Mouse (Mus musculus): ENCODE measurements around the gene Scaf4.

The Scaf4 gene

DNA sequence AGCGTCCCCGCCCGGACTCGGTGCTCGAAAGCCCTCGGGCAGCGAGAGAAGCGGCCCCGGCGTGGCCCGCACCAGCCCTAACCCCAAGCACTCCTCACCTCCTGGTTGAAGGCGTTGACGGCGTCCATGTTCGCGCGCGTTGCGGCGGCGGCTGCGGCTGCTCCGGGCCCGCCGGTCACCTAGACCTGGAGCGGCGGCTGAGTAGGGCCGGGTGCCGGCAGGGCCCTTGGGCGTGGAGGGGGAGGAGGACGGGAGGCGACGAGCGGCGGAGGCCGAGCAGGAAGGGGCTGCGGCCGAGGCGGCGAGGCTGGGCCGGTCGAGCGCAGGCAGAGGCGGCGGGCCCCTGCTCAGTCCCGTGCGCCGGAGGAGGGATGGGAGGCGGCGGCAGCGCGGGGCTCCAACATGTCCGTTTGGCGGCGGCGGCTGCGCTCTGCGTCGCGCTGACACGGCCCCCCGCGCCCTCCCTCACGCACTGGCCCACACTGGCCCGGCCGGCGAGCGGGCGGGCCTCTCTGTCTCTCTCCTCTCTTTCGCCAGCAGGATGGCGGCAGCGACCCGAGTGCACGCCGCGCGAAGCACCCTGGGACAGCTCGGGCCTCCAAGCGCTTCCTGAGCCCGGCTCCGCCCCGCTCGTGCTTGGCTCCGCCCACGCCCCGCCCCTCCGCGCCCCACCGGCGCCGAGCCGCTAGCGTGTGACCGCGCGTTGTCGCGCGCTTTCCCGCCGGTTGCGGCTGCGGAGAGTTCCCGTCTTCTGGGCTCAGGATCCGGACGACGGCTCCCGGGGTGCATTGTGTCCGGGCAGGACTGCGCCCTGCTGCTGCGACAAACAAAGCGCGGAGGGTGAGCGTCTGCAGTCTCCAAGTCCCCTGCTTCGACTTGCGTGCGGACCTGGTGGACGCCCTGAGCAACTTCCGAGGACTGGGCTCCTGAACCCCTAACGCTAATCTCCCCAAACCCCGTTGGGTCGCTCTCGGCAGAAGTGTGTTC, at the start of gene Scaf4:
TSS of gene Scaf4 (minus strand) at position 599 of the 987 bp plus-strand sequence.
- DNase-seq = peak; percentile 90 to 98

DNA sequence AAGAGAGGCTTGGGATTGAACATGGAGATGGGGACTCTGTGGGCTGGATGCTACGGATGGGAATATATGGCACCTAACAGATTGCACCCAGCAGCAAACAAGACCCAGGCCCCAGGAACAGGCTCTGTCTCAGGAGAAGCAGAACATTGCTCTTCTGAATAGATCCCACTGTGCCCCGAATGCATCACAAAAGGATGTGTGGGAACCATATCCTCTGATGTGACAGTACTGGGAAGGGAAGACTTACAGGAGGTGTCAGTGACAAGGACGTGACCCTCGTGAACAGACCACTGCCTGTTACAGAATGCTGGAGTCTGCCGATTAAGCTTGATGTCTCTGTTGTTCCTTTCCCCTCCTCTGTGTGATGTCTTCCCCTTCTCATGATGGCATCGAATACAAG, 48.2 kb upstream of the Scaf4 start:
- DNase-seq = no peak

DNA sequence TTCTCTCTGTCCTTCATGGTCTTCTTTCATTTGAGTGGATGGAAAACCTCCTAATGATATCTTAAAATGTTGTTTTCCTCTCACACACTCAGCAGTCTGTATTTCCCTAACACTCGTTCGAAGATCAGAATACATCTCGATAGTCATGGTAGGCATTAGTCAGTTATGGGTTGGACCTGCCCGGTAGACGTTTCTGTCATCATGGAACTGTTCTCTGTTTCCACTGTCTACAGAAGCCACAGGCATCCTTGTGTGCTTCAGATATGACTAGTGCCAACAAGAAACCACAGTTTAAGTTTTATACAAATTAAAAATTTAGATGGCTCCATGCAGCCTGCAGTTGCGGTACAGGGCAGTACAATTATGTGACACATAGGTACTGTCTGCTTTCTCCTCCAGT, 46.7 kb upstream of the Scaf4 start:
- no peak for DNase-seq

DNA sequence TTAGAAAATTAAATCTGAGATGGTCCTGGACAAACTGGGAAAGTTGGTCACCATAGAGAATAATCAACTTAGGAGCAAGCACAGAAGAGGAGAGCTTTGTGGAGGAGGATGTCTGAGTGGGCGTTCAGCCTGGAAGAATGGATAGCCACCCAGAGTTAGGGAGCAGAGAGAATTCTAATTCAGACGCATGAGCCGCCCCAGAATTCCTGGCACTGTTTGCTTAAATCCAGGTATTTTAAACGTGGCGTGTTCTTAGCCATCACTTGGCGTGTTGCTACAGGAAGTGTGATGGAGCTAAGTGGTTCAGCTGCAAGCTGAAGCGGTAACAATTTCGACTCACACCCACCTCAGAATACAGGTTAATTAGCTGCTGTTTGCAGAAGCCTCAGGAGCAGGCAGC, 45.2 kb upstream of the Scaf4 start:
- DNase-seq = no peak

DNA sequence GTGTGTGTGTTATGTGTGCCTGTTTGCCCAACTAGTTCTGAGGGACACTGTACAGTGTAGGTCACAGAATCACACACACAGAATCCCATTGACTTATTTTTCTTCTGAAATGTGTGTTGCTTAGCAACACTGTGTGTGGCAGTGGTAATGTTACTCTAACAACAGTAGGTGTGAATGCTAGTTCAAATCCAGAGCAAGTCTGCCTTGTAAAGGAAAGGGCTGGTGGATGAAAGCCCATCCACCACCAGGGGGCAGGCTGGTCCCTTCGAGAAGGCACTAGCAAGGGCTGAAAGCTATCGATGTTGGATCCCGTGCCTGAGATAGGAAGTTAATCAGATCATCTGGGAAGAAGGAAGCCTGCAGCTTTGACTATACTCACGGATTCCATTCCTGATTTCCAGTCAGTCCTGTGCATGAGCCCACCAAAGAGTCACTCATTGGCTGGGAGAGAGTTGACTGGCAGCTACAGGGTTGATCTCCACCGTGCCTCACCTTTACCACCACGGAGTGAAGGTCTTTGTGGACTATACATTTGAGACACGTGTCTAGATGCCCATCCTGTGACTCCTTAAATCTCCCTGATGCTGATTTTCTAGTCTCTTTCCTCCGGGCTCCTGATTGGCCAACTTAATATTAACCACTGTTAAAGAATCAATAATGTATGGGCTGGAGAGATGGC, 38.7 kb upstream of the Scaf4 start:
- peak; percentile 51 to 85 for DNase-seq

DNA sequence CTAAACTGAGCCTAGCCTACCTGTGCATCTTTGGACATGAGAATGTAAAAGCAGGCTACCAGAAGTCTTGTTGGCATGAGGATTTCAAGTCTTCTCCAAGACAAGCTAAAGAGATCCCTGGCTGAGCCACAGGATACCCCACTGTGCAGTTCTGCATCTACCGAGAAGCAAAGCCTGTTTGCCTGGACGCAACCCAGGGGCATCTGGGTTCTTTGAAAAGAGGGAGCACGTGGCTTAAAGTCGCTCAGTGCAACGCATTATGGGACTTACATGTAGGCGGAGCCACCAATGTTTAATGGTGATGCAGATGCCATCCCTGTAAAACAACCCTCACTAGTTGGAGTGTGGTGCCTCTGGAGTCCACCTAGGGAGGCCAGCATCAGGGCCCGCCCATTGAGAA, 35.0 kb upstream of the Scaf4 start:
- no peak for DNase-seq

DNA sequence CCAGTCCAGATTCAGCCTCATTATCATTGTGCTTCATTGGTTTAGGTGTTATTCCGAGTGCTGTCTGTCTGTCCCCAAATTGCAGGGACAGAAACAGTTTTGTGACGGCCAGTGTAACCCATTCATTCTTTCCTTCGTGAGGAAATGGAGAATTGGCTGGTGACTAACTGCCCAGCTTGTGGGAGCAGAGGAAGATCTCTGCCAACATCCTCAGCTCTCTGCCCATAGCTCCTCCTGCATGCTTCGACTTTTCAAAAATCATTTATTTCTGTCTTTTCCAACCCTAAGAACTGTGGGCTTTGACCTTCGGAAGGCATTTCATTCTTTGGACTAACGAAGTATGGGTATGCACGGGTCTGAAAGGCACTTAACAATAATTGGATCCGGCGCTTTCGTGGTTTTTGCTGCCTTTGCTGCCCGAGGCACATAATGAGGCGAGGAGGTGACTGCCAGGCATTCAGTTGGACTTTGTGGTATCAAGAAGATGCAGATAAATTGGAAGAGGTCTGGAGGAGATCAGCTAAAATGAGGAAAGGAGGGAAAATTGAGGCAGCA, 34.1 kb upstream of the Scaf4 start:
- DNase-seq = no peak

DNA sequence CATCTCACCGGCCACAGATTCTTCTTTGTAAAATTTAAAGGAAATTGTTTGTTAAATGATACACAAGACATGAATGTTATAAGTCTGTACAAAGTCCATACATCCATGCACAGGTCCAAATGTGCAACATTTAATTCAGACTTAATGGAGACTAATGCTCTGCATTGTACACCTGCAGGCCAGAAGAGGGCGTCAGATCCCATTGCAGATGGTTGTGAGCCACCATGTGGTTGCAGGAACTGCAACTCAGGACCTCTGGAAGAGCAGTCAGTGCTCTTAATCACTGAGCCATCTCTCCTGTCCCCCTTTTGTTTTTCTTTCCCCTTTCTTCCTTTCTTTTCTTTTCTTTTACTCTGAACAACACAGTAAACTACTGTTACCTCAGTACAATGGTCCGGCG, 33.5 kb upstream of the Scaf4 start:
- DNase-seq = no peak

DNA sequence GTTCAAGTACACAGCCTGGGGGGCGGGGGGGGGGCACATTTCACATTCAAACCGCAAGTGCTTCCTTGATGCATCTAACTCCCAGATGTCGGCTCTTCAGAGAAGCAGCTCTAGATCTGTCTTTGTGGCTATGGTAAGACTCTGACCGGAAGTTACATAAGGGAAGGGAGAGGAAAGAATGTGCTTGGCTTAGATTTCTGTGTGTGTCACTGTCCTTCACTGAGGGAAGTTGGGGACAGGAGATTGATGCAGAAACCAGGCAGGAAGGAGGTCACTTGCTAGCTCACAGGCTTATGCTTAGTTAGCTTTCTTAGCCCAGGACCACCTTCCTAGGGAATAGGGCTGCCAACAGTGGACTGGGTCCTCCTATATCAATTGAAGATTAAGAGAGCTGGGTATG, 31.6 kb upstream of the Scaf4 start:
- DNase-seq = no peak

DNA sequence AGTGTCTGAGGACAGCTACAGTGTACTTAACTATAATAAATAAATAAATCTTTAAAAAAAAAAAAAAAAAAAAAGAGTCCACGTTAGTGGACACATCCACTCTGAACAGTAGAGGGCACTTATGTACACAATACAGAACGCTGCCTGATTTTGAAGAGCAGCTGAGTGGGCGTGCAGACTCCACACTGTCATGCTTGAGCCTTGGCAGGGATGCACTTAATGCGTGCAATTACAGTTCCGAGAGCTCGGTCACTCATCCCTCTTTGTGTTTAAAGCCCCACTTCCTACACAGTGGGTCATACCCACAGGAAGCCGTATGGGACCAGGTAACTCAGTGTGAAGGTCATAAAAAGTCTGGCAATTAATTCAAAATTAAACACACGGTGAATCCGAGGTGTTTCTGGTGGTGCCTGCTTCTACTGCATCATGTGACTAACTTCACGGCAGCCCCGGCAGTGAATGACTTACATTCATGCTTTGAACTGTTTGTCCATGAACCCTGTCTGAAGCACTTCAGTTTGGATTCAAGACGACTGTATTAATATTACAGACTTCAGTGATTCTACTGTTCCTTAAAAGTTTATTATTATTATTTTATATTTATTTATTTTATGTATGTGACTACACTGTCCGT, 28.3 kb upstream of the Scaf4 start:
- DNase-seq = no peak

DNA sequence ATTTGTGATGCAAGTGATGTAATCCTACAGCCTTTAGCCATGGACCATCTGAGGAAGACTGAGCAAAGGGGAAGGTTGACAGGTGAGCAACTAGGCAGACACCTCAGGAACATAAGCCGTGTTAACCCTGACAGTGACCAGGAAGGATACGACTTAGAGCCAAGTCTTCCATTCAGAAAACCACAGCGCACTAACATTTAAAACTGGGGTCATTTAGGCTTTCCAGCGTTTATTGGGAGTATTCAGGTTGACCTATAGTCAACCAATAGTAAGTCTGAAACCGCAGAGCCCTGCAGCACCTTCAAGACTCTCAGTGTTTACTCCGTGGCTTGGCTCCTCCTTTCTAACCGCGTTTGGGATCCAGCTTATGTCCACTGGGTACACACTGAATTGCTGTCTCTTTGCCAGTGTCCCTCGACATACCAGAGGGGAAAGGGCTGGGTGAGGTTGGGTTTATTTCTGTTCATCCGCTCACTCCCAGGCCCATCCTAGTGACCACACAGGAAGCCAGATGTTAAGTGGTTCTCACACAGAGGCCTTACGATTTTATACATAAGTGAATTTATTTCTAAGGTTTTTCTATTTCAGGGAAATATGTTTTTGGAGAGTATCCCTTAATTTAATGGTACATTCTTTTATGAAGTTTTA, 26.3 kb upstream of the Scaf4 start:
- no peak for DNase-seq

DNA sequence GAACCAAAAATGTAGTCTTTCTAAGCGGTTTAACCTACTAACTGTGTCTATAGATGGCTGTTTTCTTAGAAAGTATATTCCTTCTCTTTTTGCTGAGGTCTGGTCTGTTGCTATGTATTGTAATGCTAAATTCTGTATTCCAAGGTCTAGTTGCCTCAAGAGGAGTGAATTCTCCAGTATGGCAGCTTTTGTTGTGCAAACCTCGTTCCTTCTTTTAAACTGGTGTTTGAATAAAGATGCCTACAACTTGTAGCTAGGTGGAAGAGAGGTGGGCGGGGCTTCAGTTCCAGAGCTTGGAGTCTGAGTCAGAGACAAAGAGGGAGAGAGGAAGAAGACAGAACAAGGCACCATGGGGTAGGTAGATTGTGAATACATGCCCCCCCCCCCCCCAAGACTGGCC, 25.5 kb upstream of the Scaf4 start:
- no peak for DNase-seq

DNA sequence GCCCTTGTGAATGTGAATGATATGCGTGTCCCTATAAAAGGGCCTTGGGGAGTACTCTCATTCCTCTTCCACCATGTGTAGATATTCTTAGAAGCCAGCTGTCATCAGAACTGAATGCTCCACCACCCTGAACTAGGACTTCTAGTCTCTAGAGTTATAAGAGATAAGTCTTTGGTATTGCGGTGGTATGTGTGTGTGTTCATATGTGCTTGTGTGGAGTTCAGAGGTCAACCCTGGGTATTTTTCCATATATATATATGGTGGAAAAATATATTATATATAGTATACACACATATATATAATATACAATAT, 19.6 kb upstream of the Scaf4 start:
- DNase-seq = no peak

DNA sequence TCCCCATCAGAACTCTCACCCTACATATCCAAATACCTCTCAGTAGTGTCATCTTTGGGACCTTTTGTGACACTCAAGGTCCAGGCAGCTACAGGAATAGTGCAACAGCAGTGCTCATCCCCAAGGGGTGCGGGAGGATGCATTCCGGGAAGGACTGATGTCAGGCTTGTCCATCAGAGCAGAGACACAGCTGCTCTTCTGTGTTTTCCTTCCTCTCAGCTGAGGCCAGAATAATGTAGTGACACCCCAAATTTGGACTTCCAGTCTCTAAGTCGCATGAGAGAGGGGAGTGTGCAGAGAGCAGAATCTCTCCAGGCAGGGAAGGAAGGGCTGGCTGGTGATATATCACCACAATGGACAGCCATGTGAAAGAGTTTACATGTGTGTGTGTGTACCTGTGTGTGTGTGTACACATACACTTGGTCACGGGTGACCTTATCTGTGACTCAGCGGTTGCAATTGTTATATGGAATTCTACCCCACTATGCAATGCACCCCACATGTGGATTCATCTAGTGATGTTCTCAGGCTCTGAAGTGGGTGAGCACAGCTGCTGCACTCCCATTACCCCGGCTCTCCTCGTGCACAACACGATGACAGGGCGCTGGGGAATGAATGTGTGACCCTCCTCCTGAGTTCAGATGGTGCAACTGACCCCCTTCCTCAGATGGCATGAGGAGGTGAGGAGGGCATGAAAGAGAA, 19.1 kb upstream of the Scaf4 start:
- DNase-seq = no peak

DNA sequence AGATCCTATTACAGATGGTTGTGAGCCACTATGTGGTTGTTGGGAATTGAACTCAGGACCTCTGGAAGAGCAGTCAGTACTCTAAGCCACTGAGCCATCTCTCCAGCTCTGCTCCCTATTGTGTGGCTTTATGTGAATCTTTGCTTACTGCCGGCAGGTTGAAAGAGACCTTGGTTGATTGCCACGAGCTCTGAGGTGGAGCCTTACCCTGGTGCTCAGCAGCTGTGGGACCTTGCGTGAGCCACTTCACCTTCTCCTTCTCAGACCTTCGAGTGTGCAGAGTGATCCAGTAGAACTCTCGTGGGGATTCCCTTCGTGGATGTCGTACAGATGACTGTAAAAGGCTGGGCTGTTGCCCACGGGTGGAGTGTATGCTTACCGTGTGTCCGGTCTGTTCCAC, 17.4 kb upstream of the Scaf4 start:
- no peak for DNase-seq

DNA sequence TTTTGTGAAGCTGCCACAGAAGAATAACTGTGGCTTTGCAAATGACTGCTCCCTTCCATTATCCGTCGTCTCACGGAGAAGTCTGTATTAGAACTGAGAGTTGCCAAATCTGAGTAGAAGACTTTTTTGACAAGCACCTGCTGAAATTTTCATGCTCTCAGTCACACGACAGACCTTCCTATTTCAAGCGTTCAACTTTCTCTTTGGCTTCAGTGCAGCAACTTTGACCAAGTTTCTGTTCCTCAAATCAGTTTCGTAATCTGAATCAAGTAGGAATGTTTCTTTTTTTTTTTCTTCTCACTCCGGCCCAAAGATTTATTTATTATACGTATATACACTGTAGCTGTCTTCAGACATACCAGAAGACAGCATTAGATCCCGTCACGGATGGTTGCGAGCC, 16.6 kb upstream of the Scaf4 start:
- no peak for DNase-seq

DNA sequence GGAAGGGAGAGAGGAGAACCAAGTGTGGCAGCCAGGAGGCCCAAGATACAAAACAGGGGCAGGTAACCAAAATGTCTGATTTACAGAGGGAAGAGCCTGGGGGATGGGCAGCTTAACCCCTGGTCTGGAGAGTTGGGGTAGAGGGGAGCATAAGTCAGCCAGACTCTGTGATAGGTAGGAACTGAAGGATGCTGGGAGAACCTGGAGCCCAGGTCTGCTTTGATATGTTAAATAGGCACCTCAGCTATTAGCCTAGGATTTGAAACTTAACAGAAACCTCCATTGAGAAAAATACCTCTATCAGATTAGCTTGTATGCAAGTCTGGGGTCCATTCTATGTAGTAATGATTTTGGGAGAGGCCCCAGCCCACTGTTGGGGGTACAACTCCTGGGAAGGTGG, 15.3 kb upstream of the Scaf4 start:
- DNase-seq = no peak

DNA sequence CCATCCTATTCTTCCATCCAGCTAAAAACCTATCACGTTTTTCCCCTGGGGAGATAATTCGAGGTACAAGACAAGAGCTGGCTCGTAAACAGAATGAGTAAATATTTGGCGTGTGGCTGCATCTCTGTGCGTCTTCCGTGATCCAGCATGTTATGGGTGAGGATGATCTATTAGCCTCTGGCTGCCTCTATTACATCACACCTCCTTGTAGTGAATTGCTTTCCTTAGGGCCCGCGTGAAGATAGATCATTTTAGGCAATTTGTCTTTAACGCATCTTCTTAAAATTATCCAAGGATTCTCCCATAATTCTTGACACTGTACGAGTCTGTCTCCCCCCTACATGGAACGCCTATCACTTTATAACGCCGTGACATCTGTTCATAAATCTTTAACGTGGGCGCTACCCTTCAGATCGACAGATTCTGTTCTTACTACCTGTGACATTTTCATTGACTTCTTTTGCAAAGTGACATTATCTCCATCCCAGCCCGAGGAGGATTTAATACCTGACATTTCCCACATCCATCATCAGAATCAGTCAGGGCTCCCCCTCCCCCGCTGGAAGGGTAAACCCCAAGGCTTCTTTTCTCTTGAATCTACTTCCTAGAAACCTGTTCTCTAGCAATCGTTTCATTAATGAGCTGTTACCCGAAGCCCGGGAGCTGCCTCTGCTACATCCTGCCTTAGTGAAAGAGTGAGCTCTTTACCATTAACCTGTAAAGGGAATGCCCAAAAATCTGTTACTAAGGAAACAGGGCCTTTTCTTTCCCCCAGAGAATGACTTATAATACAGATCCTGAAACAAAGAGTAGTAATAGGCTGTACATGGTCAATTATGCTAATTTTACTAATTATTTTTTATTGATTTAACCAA, 14.4 kb upstream of the Scaf4 start:
- no peak for DNase-seq

DNA sequence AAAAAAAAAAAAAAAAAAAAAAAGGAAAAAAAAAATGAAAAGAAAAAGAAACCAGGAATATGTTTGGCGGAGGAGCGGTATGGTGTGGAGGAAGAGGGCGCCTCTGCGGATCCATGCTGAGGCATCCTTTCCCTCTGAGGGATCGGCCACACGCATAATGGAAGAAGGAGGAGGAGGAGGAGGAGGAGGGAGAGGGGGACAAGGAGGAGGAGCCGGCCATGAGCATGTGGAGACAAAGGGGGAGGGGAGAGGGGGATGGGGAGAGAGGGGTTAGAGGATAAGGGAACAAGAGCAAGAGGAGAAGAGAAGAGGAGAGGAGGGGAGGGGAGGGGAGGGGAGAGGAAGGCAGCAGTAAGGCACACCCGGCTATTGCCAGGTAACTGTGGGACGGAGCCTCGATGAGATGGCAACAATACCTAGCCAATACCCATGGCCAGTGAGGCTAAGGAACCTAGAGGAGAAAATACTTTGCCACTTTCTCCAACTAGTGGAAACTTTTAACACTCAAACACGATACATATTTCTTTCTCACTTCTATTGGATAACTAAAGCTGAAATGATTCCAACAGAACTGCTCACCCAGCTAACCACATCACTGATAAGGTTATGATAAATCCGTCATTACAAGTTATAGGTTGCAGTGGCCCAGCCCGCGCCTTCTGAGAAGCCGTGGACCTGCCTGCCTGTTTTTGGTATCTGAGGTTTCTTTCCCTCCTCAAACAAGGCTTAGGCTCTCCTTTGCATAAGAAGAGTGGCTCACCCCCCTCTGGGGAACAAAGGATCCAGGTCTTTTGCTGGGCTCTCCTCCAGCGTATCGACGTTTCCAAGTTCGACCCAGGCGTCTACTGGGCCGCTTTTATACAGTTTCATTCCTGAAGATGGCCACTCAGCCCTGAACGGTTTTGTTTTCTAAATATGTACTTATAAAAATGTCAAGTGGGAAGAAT, 13.4 kb upstream of the Scaf4 start:
- DNase-seq = no peak

DNA sequence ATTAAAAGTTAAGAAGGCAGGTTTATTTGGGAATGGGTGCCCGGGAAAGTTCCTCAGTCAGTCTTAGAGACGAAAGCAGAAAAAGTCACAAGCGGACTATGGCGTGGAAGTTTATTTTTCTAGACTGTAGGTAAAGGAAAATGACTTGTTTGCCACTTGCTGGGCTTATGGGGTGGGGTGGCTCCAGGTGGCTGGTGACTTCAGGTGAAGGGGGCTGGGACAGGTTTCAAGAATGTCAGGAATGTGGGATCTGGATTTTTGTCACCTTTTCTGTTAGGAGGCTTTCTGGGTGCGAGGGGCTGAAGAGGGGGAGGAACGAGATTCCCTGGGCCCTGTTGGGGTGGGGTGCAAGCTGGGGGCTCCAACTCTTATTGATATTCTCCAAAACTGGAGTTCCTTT, 7.4 kb upstream of the Scaf4 start:
- no peak for DNase-seq

All from spleen, adult 18-20 months (tissue).